In the genomic region with DNA sequence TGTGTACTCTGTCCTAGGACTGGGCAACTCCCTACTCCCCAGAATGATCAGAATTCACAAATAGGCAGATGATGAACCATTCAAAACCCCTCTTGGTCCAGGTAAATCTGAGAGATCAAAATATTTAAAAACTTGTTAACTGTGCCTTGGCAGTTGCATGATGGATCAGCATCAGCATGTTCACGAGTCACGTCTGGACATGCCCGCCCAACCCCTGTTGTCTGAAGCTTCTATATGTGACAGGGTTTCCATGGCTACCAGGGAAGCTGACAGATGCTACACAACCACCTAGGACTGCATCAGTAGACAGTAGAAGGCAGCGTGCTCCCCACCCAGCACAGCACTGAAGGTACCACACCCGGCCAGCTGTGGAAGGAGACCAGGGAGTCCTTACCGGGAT, we compare ENCODE assay signal across 14 mouse cellular contexts. TPM values are rescaled to one million over a fixed set of nuclear protein-coding genes. Genes with fewer than 3 reads are reported as not detected.
DNase-seq lines count a peak whose midpoint lies in the region; ATAC-seq and TF ChIP-seq lines count a peak whose summit lies in the region.
"Had no signal": no experiment of that assay in that cellular context is flagged by ENCODE, and none has a peak within 500 bp of the region (broad histone marks: within the 10 kb centered on the region; RNA-seq: fewer than 3 reads in every experiment).

No protein-coding gene starts in this region.

- no peaks in the 10 kb centered on the region for H3K27me3 ChIP-seq in ES-Bruce4 (ENCODE audit: control insufficient read depth, insufficient read depth, low read length, poor library complexity, severe bottlenecking)
- no peaks in the 10 kb centered on the region for H3K27me3 ChIP-seq in hindbrain, embryonic 13.5 days
- H3K27me3 ChIP-seq in intestine, embryonic 15.5 days (replicated peaks) = no peaks in the 10 kb centered on the region

- H3K27ac ChIP-seq in layer of hippocampus, adult 2 months = peak overlapping the region; percentile 57; the same call in 1 of the 2 replicates
- H3K27ac ChIP-seq in ES-Bruce4 (ENCODE audit: insufficient read depth, low read length) = peak overlapping the region; percentile 90
- H3K27ac ChIP-seq in hindbrain, embryonic 13.5 days = 0 out of 2 replicates have a peak overlapping the region, but pooled peaks have one; percentile 62
- no peak overlapping the region for H3K27ac ChIP-seq in intestine, embryonic 15.5 days

- TF ChIP-seq CTCF in layer of hippocampus, adult 2 months (conservative IDR thresholded peaks at IDR 0.05) = no peak
- TF ChIP-seq CTCF in ES-Bruce4 (IDR thresholded peaks at IDR 0.05; ENCODE audit: low read depth, low read length) = no peak

- WGBS in hindbrain, embryonic 13.5 days = 46% methylated on average over 6 of the region's 6 CpGs
- WGBS in intestine, embryonic 15.5 days = 82% methylated on average over 6 of the region's 6 CpGs

- peaks cover 13% of the 10 kb centered on the region for H3K4me1 ChIP-seq in ES-Bruce4 (ENCODE audit: control insufficient read depth, insufficient read depth, low read length)
- H3K4me1 ChIP-seq in hindbrain, embryonic 13.5 days (replicated peaks) = peaks cover 42% of the 10 kb centered on the region
- no peaks in the 10 kb centered on the region for H3K4me1 ChIP-seq in intestine, embryonic 15.5 days (replicated peaks)

- no peak overlapping the region for H3K4me2 ChIP-seq in hindbrain, embryonic 13.5 days
- H3K4me2 ChIP-seq in intestine, embryonic 15.5 days (replicated peaks) = no peak overlapping the region
- H3K4me2 ChIP-seq: liver, embryonic 11.5 days had no signal

- no peak for DNase-seq in layer of hippocampus, adult 2 months (ENCODE audit: low spot score in 2 of 2)
- no peak for DNase-seq in layer of hippocampus, postnatal 10 days (ENCODE audit: low spot score in 2 of 2)
- DNase-seq in embryo, embryonic 10.5 days (ENCODE audit: low spot score) = peak; percentile 37
- DNase-seq in left cerebral cortex, postnatal 14 days (ENCODE audit: low spot score in 2 of 2) = no peak
- no peak for DNase-seq in thymus, postnatal 25 days
- DNase-seq: cerebellum, adult 11 months; heart, postnatal 14 days; kidney, adult 18-20 months; lung, postnatal 14 days had no signal

- intact Hi-C loops in left cerebral cortex, postnatal 14 days (cut with DNase I) = no loop called here

- peaks cover 34% of the 10 kb centered on the region for H3K36me3 ChIP-seq in ES-Bruce4 (ENCODE audit: control insufficient read depth, insufficient read depth, low read length, poor library complexity, severe bottlenecking)
- peaks cover 67% of the 10 kb centered on the region for H3K36me3 ChIP-seq in hindbrain, embryonic 13.5 days
- peaks cover 28% of the 10 kb centered on the region for H3K36me3 ChIP-seq in intestine, embryonic 15.5 days

- TF ChIP-seq EP300 in ES-Bruce4 (IDR thresholded peaks at IDR 0.05; ENCODE audit: insufficient read depth, low read depth, low read length) = peak; percentile 64; the same call in 1 of the 2 replicates

- no peak for TF ChIP-seq POLR2A in ES-Bruce4 (IDR thresholded peaks at IDR 0.05; ENCODE audit: insufficient read depth, low read length)

- no peak overlapping the region for H3K9ac ChIP-seq in ES-Bruce4 (ENCODE audit: low read depth, poor library complexity, severe bottlenecking)
- no peak overlapping the region for H3K9ac ChIP-seq in hindbrain, embryonic 13.5 days
- H3K9ac ChIP-seq in intestine, embryonic 15.5 days = no peak overlapping the region

- no peaks in the 10 kb centered on the region for H3K9me3 ChIP-seq in ES-Bruce4 (replicated peaks; ENCODE audit: control insufficient read depth, insufficient read depth, low read length, poor library complexity, severe bottlenecking)
- no peaks in the 10 kb centered on the region for H3K9me3 ChIP-seq in hindbrain, embryonic 13.5 days
- no peaks in the 10 kb centered on the region for H3K9me3 ChIP-seq in intestine, embryonic 15.5 days

- no peak for ATAC-seq in hindbrain, embryonic 13.5 days (ENCODE audit: low FRiP score)
- ATAC-seq in intestine, embryonic 15.5 days = no peak

- H3K4me3 ChIP-seq in layer of hippocampus, adult 2 months = no peak overlapping the region
- H3K4me3 ChIP-seq in ES-Bruce4 (ENCODE audit: low read depth, low read length) = no peak overlapping the region
- H3K4me3 ChIP-seq in hindbrain, embryonic 13.5 days = no peak overlapping the region
- no peak overlapping the region for H3K4me3 ChIP-seq in intestine, embryonic 15.5 days (replicated peaks)

RNA-seq across cellular contexts. Expression of a gene that starts 28.5 kb away (rescaled TPM):
- 10 to 100 TPM; 67.6 to 75.5 TPM for total RNA-seq in layer of hippocampus, adult 2 months (2021)
- 10 to 100 TPM; 74.6 to 85.4 TPM for total RNA-seq in layer of hippocampus, postnatal 10 days (2021)
- 49.6 and 52.7 TPM in 2 replicates for polyA plus RNA-seq in ES-Bruce4 (2011; ENCODE audit: insufficient read depth, insufficient read length, low read depth, missing spikeins)
- 63.1 and 63.2 TPM in 2 replicates for polyA plus RNA-seq in hindbrain, embryonic 13.5 days (2015; fragmentation: Nextera tagmentation; extraction: Ambion mirVana)
- total RNA-seq in left cerebral cortex, postnatal 14 days (2021) = 10 to 100 TPM; 64.9 to 80.9 TPM
- polyA plus RNA-seq in intestine, embryonic 15.5 days (2015; fragmentation: Nextera tagmentation; extraction: Ambion mirVana) = 35.6 and 38.2 TPM in 2 replicates

RNA-seq across cellular contexts. Expression of a gene that starts 32.0 kb away (rescaled TPM):
- total RNA-seq in layer of hippocampus, adult 2 months (2021) = not detected
- total RNA-seq in layer of hippocampus, postnatal 10 days (2021) = not detected
- polyA plus RNA-seq in ES-Bruce4 (2011; ENCODE audit: insufficient read depth, insufficient read length, low read depth, missing spikeins) = 0.90 and 1.3 TPM in 2 replicates
- 0.25 and 0.34 TPM in 2 replicates for polyA plus RNA-seq in hindbrain, embryonic 13.5 days (2015; fragmentation: Nextera tagmentation; extraction: Ambion mirVana)
- total RNA-seq in left cerebral cortex, postnatal 14 days (2021) = not detected
- polyA plus RNA-seq in intestine, embryonic 15.5 days (2015; fragmentation: Nextera tagmentation; extraction: Ambion mirVana) = 6.1 and 8.1 TPM in 2 replicates
- polyA plus RNA-seq: cortical plate, adult 2 months had no signal
